Mouse (Mus musculus) hindbrain, embryonic 14.5 days (tissue): ENCODE data around the gene Cyp2d9. TPM values are rescaled to one million over a fixed set of nuclear protein-coding genes. Genes with fewer than 3 reads are reported as not detected.

Experiments
- ATAC-seq: fragments of 200-750 bp; cut with Nextera tagmentation; 2 replicates; pipeline ENCODE4 v1.8.0; 2017; ENCODE audit warnings: moderate number of reproducible peaks, mild to moderate bottlenecking, moderate TSS enrichment, moderate library complexity; ENCODE audit not compliant: low FRiP score
- DNase-seq: peaks from one replicate; pipeline ENCODE4 v3.0.0-alpha.2; 2015; ENCODE audit warnings: low spot score
- H3K27ac ChIP-seq: fragments of 300-500 bp; sonication (generic); 2 replicates; pipeline ENCODE4 v1.5.1; 2014; ENCODE audit warnings: mild to moderate bottlenecking, moderate library complexity
- H3K27me3 ChIP-seq: fragments of 300-500 bp; sonication (generic); 2 replicates; pipeline ENCODE4 v1.6.1; 2014; ENCODE audit warnings: mild to moderate bottlenecking, low read length, mixed read lengths; ENCODE audit not compliant: control insufficient read depth, insufficient read depth
- H3K36me3 ChIP-seq: fragments of 300-500 bp; sonication (generic); replicated peaks from 2 replicates; pipeline ENCODE4 v1.6.1; 2014; ENCODE audit not compliant: control insufficient read depth, insufficient read depth
- H3K4me1 ChIP-seq: fragments of 300-500 bp; sonication (generic); replicated peaks from 2 replicates; pipeline ENCODE4 v1.6.1; 2014; ENCODE audit warnings: antibody characterized with exemption, low read length, mixed read lengths; ENCODE audit not compliant: control insufficient read depth, insufficient read depth
- H3K4me2 ChIP-seq: fragments of 300-500 bp; sonication (generic); replicated peaks from 2 replicates; pipeline ENCODE4 v1.6.1; 2014; ENCODE audit warnings: mild to moderate bottlenecking, moderate library complexity
- H3K4me3 ChIP-seq: fragments of 300-500 bp; sonication (generic); replicated peaks from 2 replicates; pipeline ENCODE4 v1.5.1; 2014; ENCODE audit warnings: mild to moderate bottlenecking, low read length
- H3K9ac ChIP-seq: fragments of 300-500 bp; sonication (generic); 2 replicates; pipeline ENCODE4 v1.6.1; 2014
- H3K9me3 ChIP-seq: fragments of 300-500 bp; sonication (generic); 2 replicates; pipeline ENCODE4 v1.6.1; 2016; ENCODE audit warnings: low read length; ENCODE audit not compliant: control insufficient read depth
- WGBS: fragments of 180-500 bp; shearing (Covaris S2); extraction: QIAGEN DNeasy Blood & Tissue Kit; methylation state at CpG from one replicate; pipeline ENCODE4 v1.1.7; 2014; 5-methylcytosine and 5-hydroxymethylcytosine counted together
- polyA plus RNA-seq: library from polyadenylated mRNA; unstranded; fragments of >200 nt; fragmentation: Nextera tagmentation; extraction: Ambion mirVana; gene quantifications from 2 replicates; pipeline ENCODE4 v1.2.1, GENCODE M21; 2014

The Cyp2d9 gene
- polyA plus RNA-seq, 1 experiment from 2014 or later: not detected

DNA sequence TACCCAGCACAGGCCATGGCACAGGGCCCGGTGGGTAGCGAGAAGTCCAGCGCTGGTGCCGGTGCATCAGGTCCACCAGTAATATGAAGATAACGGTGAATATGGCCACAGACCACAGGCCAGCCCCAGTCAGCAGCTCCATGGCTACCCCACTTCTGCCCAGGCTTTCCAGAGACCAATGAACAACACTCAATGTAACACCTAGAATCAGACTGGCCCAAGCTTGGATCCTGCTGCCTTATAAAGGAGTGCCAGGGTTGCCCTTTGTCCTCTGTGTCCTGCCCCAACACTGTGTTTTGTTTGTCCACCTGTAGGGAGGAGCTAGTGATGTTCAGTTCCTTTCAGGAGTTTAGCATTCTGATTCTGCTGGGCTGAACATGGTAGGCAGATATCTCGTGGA, 26.3 kb upstream of the Cyp2d9 start, which contains the start of gene Cyp2d10:
Gene Cyp2d10 (minus strand): TSS at position 215 of the 400 bp plus-strand sequence.
- no peaks in the 10 kb centered on the region for H3K27me3 ChIP-seq
- ATAC-seq: no peak
- no peaks in the 10 kb centered on the region for H3K9me3 ChIP-seq
- no peak within 1 kb of the TSS for H3K4me3 ChIP-seq
- no peaks in the 10 kb centered on the region for H3K36me3 ChIP-seq
- no peaks in the 10 kb centered on the region for H3K4me1 ChIP-seq
- WGBS: 96% methylated on average over 6 of the region's 6 CpGs
- H3K9ac ChIP-seq: no peak within 1 kb of the TSS
- H3K4me2 ChIP-seq: no peak within 1 kb of the TSS
- no peak for DNase-seq
- no peak within 1 kb of the TSS for H3K27ac ChIP-seq

DNA sequence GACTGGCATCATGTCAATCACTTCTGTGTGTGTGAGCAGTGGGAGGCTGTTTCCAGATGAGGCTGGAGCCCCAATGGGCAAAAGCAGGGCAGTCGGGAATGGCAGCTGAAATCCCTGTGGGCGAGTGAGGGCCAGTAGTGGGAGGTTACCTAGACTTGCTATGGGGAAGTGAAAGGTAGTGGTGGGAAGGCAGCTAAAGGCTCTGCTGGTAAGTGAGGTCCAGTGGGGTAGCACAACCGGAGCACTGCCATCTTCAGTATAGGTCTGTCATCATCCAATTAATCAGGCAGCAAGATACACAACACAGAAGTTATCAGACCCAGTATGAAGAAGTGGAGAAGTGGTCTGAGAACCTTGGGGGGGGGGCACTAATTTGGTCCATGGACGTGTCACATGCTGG, 25.7 kb upstream of the Cyp2d9 start:
- no peaks in the 10 kb centered on the region for H3K9me3 ChIP-seq
- no peaks in the 10 kb centered on the region for H3K4me1 ChIP-seq
- H3K4me3 ChIP-seq: no peak overlapping the region
- H3K36me3 ChIP-seq: no peaks in the 10 kb centered on the region
- no peak overlapping the region for H3K4me2 ChIP-seq
- H3K27me3 ChIP-seq: no peaks in the 10 kb centered on the region
- no peak overlapping the region for H3K27ac ChIP-seq
- ATAC-seq: no peak
- no peak overlapping the region for H3K9ac ChIP-seq
- 88% methylated on average over 4 of the region's 4 CpGs for WGBS
- no peak for DNase-seq

DNA sequence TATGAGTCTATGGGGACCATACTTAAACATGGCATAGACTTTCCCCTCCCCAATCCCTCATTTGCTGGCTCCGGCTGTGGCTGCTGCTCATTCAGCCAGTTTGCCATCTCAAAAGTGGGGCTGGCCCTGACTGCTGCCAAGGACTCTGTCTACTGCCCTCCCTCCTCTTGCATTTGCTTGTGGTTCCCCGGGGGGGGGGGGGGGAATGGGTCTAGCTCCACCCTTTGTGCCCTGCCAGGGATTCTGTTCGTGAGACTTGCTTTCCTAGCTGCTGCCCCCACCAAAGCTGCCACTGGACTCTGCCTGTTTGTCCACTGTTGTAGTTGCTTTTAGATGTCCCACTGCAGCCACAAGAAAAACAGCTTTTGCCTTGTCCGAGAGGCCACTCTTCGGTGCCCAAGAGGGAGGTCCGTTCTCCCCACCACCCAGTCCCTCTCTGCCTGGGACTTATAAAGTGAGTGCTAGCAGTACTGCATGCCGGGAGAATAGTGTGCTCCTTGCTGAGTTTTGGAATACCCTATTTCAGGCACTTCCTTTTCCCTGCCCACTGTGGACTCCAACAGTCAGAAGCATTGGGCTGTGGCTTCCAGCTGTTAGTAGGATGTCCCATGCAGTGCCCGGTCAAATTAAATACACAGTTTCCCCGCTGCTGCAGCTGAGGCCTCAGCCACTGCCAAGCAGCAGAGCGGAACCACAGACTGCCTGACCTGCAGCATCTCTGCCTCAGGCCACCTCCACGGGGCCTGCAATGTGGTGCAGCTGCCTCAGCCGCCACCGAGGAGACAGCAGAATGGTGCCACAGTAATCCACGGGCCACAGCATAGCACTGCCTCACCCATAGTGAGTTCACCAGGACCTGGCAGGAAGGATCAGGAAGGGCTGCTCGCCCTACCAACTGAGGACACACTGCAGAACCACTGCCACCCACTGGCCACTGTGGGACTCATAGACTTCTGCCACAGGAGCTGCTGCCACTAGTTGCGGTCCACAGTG, 16.1 kb upstream of the Cyp2d9 start:
- Histone ChIP-seq H3K4me3 (no peak overlapping the region), H3K27ac (no peak overlapping the region)
- 16% methylated on average over 16 of the region's 16 CpGs for WGBS

DNA sequence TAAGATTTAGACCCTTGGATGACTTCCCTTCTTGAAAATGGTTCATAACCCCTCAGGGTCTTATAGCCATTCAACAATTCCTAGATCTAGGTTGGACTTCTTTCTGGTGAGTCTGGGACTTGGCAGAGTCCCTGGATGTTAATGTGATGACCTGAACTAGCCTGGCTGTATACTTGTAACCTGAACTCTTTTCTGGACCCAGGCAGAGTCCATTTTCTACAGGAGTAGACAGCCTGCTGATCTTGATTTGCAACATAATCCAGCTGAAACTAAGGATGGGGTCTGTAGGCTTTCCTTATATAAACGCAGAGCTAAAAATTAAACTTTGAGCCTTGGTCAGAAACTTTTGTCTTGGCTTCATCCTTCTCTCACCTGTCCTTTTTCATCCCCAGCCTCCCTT, 14.6 kb upstream of the Cyp2d9 start:
- H3K27me3 ChIP-seq: no peaks in the 10 kb centered on the region
- H3K27ac ChIP-seq: no peak overlapping the region
- H3K4me2 ChIP-seq: no peak overlapping the region
- no peaks in the 10 kb centered on the region for H3K36me3 ChIP-seq
- H3K4me1 ChIP-seq: peaks cover 9% of the 10 kb centered on the region; the same call in 1 of the 2 replicates
- no peak overlapping the region for H3K9ac ChIP-seq
- no peak overlapping the region for H3K4me3 ChIP-seq
- no peak for ATAC-seq
- H3K9me3 ChIP-seq: no peaks in the 10 kb centered on the region
- WGBS: 82% methylated on average over 1 of the region's 1 CpGs
- no peak for DNase-seq

More for the DNA sequence above, 16.1 kb upstream of the Cyp2d9 start:
- peak overlapping the region; percentile 24; the same call in 1 of the 2 replicates for H3K4me2 ChIP-seq
- peaks cover 9% of the 10 kb centered on the region; the same call in 1 of the 2 replicates for H3K4me1 ChIP-seq
- ATAC-seq: peak; percentile 73; the same call in 1 of the 2 replicates
- H3K9ac ChIP-seq: no peak overlapping the region; the same call in 1 of the 2 replicates
- no peaks in the 10 kb centered on the region for H3K9me3 ChIP-seq
- H3K36me3 ChIP-seq: no peaks in the 10 kb centered on the region
- H3K27me3 ChIP-seq: no peaks in the 10 kb centered on the region
- DNase-seq: peak; percentile 49

DNA sequence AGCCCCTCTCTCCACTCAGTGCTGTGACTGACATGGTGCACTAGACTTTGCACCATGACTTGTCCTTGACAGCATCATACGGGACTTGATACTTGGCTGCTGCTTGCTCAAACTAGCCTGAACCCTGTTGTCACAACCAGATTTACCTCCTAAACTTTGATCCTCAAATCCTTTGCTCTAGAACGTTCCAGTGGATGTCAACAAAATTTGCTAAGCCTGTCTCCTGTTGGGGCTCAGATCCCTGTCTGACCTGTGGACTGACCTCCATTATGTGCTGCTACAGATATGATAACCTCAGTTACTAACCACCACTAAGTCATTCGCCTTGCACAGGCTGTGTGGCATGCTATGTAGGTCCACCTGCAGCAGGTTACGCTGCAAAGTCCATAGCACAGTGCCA, 10.3 kb upstream of the Cyp2d9 start:
- ATAC-seq: no peak

DNA sequence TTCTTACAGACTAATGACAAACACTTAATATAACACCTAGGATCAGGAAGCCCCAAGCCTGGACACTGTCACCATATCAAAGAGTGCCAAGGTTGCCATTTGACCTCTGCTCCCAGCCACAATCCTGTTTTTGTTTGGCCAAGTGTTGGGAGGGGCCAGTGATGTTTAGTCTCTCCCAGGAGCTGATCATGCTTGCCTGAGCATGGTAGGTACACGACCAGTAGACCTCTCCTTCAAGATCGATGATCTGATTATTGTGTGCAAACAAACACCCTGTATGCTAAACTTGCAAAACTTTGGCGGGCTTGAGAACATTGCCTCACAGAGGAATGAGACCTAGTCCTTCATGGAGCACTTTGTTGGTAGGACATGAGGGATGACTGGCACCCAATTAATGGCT, 9.8 kb upstream of the Cyp2d9 start:
- no peak overlapping the region for H3K4me2 ChIP-seq
- no peak overlapping the region for H3K9ac ChIP-seq
- no peak for DNase-seq
- no peaks in the 10 kb centered on the region for H3K4me1 ChIP-seq
- 0 out of 2 replicates have a peak, but pooled peaks cover 4% of the 10 kb centered on the region for H3K9me3 ChIP-seq
- no peaks in the 10 kb centered on the region for H3K36me3 ChIP-seq
- no peak for ATAC-seq
- no peaks in the 10 kb centered on the region for H3K27me3 ChIP-seq
- H3K27ac ChIP-seq: no peak overlapping the region
- WGBS: 91% methylated on average over 3 of the region's 3 CpGs
- H3K4me3 ChIP-seq: no peak overlapping the region

More for the DNA sequence above, 10.3 kb upstream of the Cyp2d9 start:
- H3K36me3 ChIP-seq: no peaks in the 10 kb centered on the region
- 78% methylated on average over 4 of the region's 4 CpGs for WGBS
- no peaks in the 10 kb centered on the region for H3K4me1 ChIP-seq
- H3K27me3 ChIP-seq: no peaks in the 10 kb centered on the region
- H3K4me3 ChIP-seq: no peak overlapping the region
- H3K9me3 ChIP-seq: no peaks in the 10 kb centered on the region
- no peak overlapping the region for H3K4me2 ChIP-seq
- DNase-seq: no peak
- no peak overlapping the region for H3K9ac ChIP-seq
- H3K27ac ChIP-seq: no peak overlapping the region

DNA sequence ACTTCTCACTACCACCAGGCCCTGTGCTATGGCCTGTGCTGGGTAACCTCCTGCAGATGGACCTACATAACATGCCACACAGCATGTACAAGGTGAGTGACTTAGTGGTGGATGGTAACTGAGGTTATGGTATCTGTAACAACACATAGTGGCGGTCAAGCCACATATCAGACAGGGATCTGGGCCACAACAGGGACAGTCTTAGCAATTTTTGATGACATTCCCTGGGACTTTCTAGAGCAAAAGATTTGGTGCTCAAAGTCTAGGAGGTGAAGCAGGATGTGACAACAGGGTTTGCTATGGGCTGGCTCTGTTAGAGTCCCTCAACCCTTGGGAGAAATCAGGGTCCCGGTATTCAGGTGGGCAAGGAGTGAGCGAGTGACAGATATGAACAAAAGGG, 384 bp downstream of the Cyp2d9 start:
- no peaks in the 10 kb centered on the region for H3K4me1 ChIP-seq
- ATAC-seq (no peak), DNase-seq (no peak)
- 96% methylated on average over 3 of the region's 3 CpGs for WGBS
- H3K9me3 ChIP-seq: peaks cover 32% of the 10 kb centered on the region
- no peak overlapping the region for H3K9ac ChIP-seq
- H3K4me2 ChIP-seq: no peak overlapping the region
- H3K27me3 ChIP-seq: no peaks in the 10 kb centered on the region
- H3K36me3 ChIP-seq: no peaks in the 10 kb centered on the region
- H3K27ac ChIP-seq: no peak overlapping the region
- H3K4me3 ChIP-seq: no peak overlapping the region

DNA sequence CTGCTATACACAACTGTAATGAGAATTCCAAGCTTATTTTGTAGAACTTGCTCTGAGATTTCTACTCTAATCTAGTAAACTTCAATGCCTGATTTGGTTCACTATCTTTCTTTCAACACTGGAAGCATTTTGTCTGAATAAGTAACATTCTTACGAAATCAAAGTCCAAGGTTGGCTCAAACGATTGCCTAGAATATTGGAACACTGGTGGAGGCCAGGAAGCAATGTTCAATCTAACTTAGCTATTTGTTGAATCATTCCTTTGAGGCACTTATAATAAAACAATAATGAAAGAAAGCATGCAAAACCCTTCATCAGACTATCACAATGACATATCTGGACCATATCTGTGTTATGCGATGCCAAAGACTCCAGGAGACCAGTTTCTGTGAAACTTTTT, 1.3 kb downstream of the Cyp2d9 start:
- Histone ChIP-seq H3K27ac (no peak overlapping the region), H3K4me1 (no peaks in the 10 kb centered on the region), H3K9ac (no peak overlapping the region), H3K9me3 (peaks cover 29% of the 10 kb centered on the region), H3K36me3 (no peaks in the 10 kb centered on the region), H3K27me3 (no peaks in the 10 kb centered on the region), H3K4me2 (no peak overlapping the region), H3K4me3 (no peak overlapping the region)
- ATAC-seq (no peak), DNase-seq (no peak)
- WGBS: 94% methylated on average over 3 of the region's 3 CpGs

DNA sequence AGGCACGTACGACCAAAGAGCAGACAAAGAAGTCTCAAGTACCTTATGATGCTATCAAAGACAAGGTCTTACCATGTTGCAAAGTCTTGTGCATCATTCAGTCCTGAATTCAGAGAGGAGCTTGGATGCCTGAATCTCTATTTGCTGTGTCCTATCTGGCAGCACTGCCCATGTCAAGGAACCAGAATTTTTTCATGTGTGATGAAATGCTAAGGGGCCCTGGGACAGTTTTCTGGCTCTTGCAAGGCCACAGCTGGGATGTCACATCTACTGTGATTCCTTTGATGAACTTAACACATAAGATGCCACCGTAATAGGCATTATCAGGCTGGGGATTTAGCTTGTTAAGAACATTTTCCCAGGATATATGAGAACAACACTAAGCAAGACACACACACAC, 1.8 kb downstream of the Cyp2d9 start:
- no peaks in the 10 kb centered on the region for H3K4me1 ChIP-seq
- WGBS: 88% methylated on average over 3 of the region's 3 CpGs
- no peaks in the 10 kb centered on the region for H3K36me3 ChIP-seq
- no peak overlapping the region for H3K4me2 ChIP-seq
- no peak overlapping the region for H3K9ac ChIP-seq
- H3K4me3 ChIP-seq: no peak overlapping the region
- ATAC-seq: no peak
- no peak for DNase-seq
- peaks cover 24% of the 10 kb centered on the region for H3K9me3 ChIP-seq
- no peak overlapping the region for H3K27ac ChIP-seq
- no peaks in the 10 kb centered on the region for H3K27me3 ChIP-seq
